Mouse (Mus musculus) brain, embryonic 14.5 days (tissue): ENCODE measurements around the gene Olfr131.

ENCODE experiments used
- CTCF ChIP-seq: fragments of 200-500 bp; IDR thresholded peaks from 2 replicates; pipeline ENCODE4 v1.5.1; 2012; ENCODE audit warnings: inconsistent platforms, mild to moderate bottlenecking, moderate library complexity, borderline replicate concordance; ENCODE audit not compliant: insufficient read depth, insufficient read length; ENCODE audit errors: extremely low read depth
- POLR2A ChIP-seq: fragments of 200-500 bp; IDR thresholded peaks from 2 replicates; pipeline ENCODE4 v1.6.1; 2012; ENCODE audit warnings: mild to moderate bottlenecking, inconsistent platforms, borderline replicate concordance; ENCODE audit not compliant: poor library complexity, insufficient read depth, insufficient read length, severe bottlenecking; ENCODE audit errors: extremely low read depth

GRCm38 (mm10) chr17:38088593-38088992, at the start of gene Olfr131:
- TF ChIP-seq CTCF (no peak), POLR2A (no peak)
